Mouse (Mus musculus) CD4-positive naive resting alpha-beta T cell, adult 57 days (primary cell): Measurements from ENCODE around the gene Slc39a2. TPM values are rescaled to one million over a fixed set of nuclear protein-coding genes. Genes with fewer than 3 reads are reported as not detected.

Experiments used
- total RNA-seq: library from RNA; stranded (reverse); gene quantifications from one replicate; pipeline ENCODE4 v1.2.4, GENCODE M21; 2023

Gene Slc39a2
- total RNA-seq: 0.86 TPM

DNA sequence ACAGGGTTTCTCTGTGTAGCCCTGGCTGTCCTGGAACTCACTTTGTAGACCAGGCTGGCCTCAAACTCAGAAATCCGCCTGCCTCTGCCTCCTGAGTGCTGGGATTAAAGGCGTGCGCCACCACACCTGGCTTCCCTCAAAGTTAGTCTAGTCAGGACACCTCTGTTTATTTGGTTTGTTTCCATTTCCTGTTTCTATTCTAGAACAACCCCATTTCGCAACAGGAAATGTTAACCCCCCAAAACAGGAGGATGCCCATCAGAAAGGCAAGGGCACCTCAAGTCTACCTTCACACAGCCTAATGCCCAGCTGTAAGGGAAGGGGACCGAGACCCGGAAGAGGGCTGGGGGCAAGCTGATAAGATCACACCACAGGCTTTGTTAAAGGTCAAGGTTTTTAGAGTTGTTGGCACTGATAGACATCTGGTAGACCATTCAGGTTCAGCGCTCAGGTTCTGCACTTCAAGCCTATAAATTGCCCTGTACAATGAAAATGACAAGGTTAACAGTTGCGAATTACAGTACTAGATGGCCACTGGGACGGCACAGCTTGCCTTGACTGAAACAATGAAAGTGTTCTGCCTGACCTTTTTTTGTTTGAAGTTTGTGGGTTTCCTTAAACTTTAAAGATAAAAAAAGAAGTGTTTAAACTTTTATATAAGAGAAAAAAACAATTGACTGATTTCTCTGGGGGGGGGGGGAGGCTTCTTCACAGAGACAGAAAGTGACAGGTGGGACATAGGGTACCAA is at the start of gene Slc39a2:
Slc39a2 (plus strand) TSS at position 699 of the 749 bp plus-strand sequence.

DNA sequence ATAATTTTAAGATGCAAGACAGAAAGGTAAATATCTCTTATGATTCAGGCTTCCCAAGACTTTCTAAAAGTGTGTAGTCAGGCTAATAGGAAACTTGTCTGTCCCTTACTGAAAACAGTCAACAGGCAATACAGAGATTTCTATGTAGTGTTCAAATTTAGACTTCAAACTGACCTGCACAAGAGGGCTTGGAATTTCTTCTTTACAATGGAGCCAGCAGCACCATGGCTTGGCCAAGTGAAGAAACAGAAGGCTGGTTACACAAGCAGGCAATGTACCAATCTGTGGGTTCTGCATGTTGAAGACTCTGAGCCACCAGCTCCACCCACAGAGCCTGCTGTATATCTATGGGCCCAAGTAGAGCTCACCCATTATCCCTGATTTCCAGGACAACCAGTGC is 39.3 kb upstream of the Slc39a2 start, which contains the start of gene Ear6:
Ear6 (plus strand) TSS at position 301 of the 400 bp plus-strand sequence.

GRCm38 (mm10) chr14:51884598-51885331 is 7.9 kb upstream of the Slc39a2 start, which contains the start of gene Mettl17:
Mettl17 (plus strand) TSS chr14:51884842.

GRCm38 (mm10) chr14:51913960-51914762 is 21.5 kb downstream of the Slc39a2 start, which contains the start of gene Ndrg2:
Ndrg2 (minus strand) TSS chr14:51914158.

GRCm38 (mm10) chr14:51918125-51918524 is 25.4 kb downstream of the Slc39a2 start, which contains the start of gene Tppp2:
Tppp2 (plus strand) TSS chr14:51918425.

GRCm38 (mm10) chr14:51922571-51922865 is 29.8 kb downstream of the Slc39a2 start, which contains the start of gene Rnase13:
Rnase13 (minus strand) TSS chr14:51922773.

Other genes with a start within 250 kb of the Slc39a2 start
- not detected for gene Gm17079, start 197.4 kb upstream of the Slc39a2 start, total RNA-seq
- not detected for gene Gm5800, start 175.7 kb upstream of the Slc39a2 start, total RNA-seq
- not detected for gene Ang4, start 119.3 kb upstream of the Slc39a2 start, total RNA-seq
- gene AY358078, start 92.8 kb upstream of the Slc39a2 start, total RNA-seq: not detected
- gene Ear6, start 39.2 kb upstream of the Slc39a2 start, total RNA-seq: not detected
- gene Mettl17, start 8.0 kb upstream of the Slc39a2 start, total RNA-seq: 82.5 TPM
- 27.5 TPM for gene Ndrg2, start 21.3 kb downstream of the Slc39a2 start, total RNA-seq
- gene Tppp2, start 25.5 kb downstream of the Slc39a2 start, total RNA-seq: not detected
- gene Rnase13, start 29.9 kb downstream of the Slc39a2 start, total RNA-seq: not detected
- 2.7 TPM for gene Arhgef40, start 91.8 kb downstream of the Slc39a2 start, total RNA-seq
- gene Tmem253, start 122.8 kb downstream of the Slc39a2 start, total RNA-seq: 0.95 TPM
- gene Zfp219, start 127.8 kb downstream of the Slc39a2 start, total RNA-seq: 18.6 TPM
- not detected for gene Olfr221, start 149.6 kb downstream of the Slc39a2 start, total RNA-seq
- 464 TPM for gene Hnrnpc, start 211.1 kb downstream of the Slc39a2 start, total RNA-seq
- gene Rpgrip1, start 217.8 kb downstream of the Slc39a2 start, total RNA-seq: 7.1 TPM